Mouse (Mus musculus): Measurements from ENCODE around the gene Stk11. TPM values are rescaled to one million over a fixed set of nuclear protein-coding genes. Genes with fewer than 3 reads are reported as not detected.

Stk11 gene
- total RNA-seq, 2 experiments from 2014 or later, result 81.1 to 172 TPM

Other genes with a start within 250 kb of the Stk11 start
Only the 30 nearest of the 35 such genes appear.
- gene Cfd, start 224.9 kb upstream of the Stk11 start, total RNA-seq (2015), result 0.49 and 0.56 TPM in 2 replicates
- gene Cfd, start 224.9 kb upstream of the Stk11 start, total RNA-seq (2017), result 1.2 TPM in 1 of 2 replicates, not detected in the other
- 13.9 and 14.4 TPM in 2 replicates for gene Med16, start 206.9 kb upstream of the Stk11 start, total RNA-seq (2015)
- 22.1 and 24.8 TPM in 2 replicates for gene Med16, start 206.9 kb upstream of the Stk11 start, total RNA-seq (2017)
- gene Gm26602, start 204.9 kb upstream of the Stk11 start, total RNA-seq (2015), result not detected in 2 replicates
- gene Gm26602, start 204.9 kb upstream of the Stk11 start, total RNA-seq (2017), result not detected in 2 replicates
- 0.15 TPM in 2 replicates for gene Kiss1r, start 198.8 kb upstream of the Stk11 start, total RNA-seq (2015)
- gene Kiss1r, start 198.8 kb upstream of the Stk11 start, total RNA-seq (2017), result 0.25 and 1.3 TPM in 2 replicates
- 72.3 and 78.7 TPM in 2 replicates for gene R3hdm4, start 194.6 kb upstream of the Stk11 start, total RNA-seq (2015)
- gene R3hdm4, start 194.6 kb upstream of the Stk11 start, total RNA-seq (2017), result 35.1 and 50.7 TPM in 2 replicates
- 19.9 and 21.6 TPM in 2 replicates for gene Arid3a, start 188.8 kb upstream of the Stk11 start, total RNA-seq (2015)
- 31.0 and 32.2 TPM in 2 replicates for gene Arid3a, start 188.8 kb upstream of the Stk11 start, total RNA-seq (2017)
- 36.8 and 57.4 TPM in 2 replicates for gene Wdr18, start 155.7 kb upstream of the Stk11 start, total RNA-seq (2015)
- 24.6 and 29.7 TPM in 2 replicates for gene Wdr18, start 155.7 kb upstream of the Stk11 start, total RNA-seq (2017)
- gene Grin3b, start 145.1 kb upstream of the Stk11 start, total RNA-seq (2015), result not detected in 2 replicates
- not detected in 2 replicates for gene Grin3b, start 145.1 kb upstream of the Stk11 start, total RNA-seq (2017)
- 38.9 and 44.2 TPM in 2 replicates for gene Tmem259, start 131.5 kb upstream of the Stk11 start, total RNA-seq (2015)
- gene Tmem259, start 131.5 kb upstream of the Stk11 start, total RNA-seq (2017), result 44.6 and 54.8 TPM in 2 replicates
- gene Cnn2, start 127.2 kb upstream of the Stk11 start, total RNA-seq (2015), result 50.5 and 52.8 TPM in 2 replicates
- 73.3 and 84.1 TPM in 2 replicates for gene Cnn2, start 127.2 kb upstream of the Stk11 start, total RNA-seq (2017)
- gene Abca7, start 119.3 kb upstream of the Stk11 start, total RNA-seq (2015), result 15.4 and 15.8 TPM in 2 replicates
- gene Abca7, start 119.3 kb upstream of the Stk11 start, total RNA-seq (2017), result 17.0 and 17.5 TPM in 2 replicates
- 64.1 and 69.0 TPM in 2 replicates for gene Arhgap45, start 99.2 kb upstream of the Stk11 start, total RNA-seq (2015)
- 112 and 121 TPM in 2 replicates for gene Arhgap45, start 99.2 kb upstream of the Stk11 start, total RNA-seq (2017)
- gene Polr2e, start 76.0 kb upstream of the Stk11 start, total RNA-seq (2015), result 93.3 and 99.5 TPM in 2 replicates
- gene Polr2e, start 76.0 kb upstream of the Stk11 start, total RNA-seq (2017), result 74.3 and 89.9 TPM in 2 replicates
- 253 and 271 TPM in 2 replicates for gene Gpx4, start 68.6 kb upstream of the Stk11 start, total RNA-seq (2015)
- gene Gpx4, start 68.6 kb upstream of the Stk11 start, total RNA-seq (2017), result 358 and 365 TPM in 2 replicates
- 16.9 and 19.5 TPM in 2 replicates for gene Sbno2, start 10.2 kb upstream of the Stk11 start, total RNA-seq (2015)
- 19.1 and 24.0 TPM in 2 replicates for gene Sbno2, start 10.2 kb upstream of the Stk11 start, total RNA-seq (2017)
- 187 and 199 TPM in 2 replicates for gene Atp5d, start 22.8 kb downstream of the Stk11 start, total RNA-seq (2015)
- gene Atp5d, start 22.8 kb downstream of the Stk11 start, total RNA-seq (2017), result 37.6 and 39.3 TPM in 2 replicates
- 3.8 and 4.8 TPM in 2 replicates for gene Cbarp, start 25.0 kb downstream of the Stk11 start, total RNA-seq (2015)
- 2.0 and 2.2 TPM in 2 replicates for gene Cbarp, start 25.0 kb downstream of the Stk11 start, total RNA-seq (2017)
- gene Midn, start 32.5 kb downstream of the Stk11 start, total RNA-seq (2015), result 21.4 and 22.2 TPM in 2 replicates
- 12.7 and 17.9 TPM in 2 replicates for gene Midn, start 32.5 kb downstream of the Stk11 start, total RNA-seq (2017)
- 16.1 and 18.4 TPM in 2 replicates for gene Cirbp, start 50.2 kb downstream of the Stk11 start, total RNA-seq (2015)
- gene Cirbp, start 50.2 kb downstream of the Stk11 start, total RNA-seq (2017), result 35.4 and 60.4 TPM in 2 replicates
- 17.2 and 18.2 TPM in 2 replicates for gene 1600002K03Rik, start 57.1 kb downstream of the Stk11 start, total RNA-seq (2015)
- 13.4 and 13.5 TPM in 2 replicates for gene 1600002K03Rik, start 57.1 kb downstream of the Stk11 start, total RNA-seq (2017)
- 0.54 TPM in 1 of 2 replicates, not detected in the other for gene Efna2, start 63.7 kb downstream of the Stk11 start, total RNA-seq (2015)
- gene Efna2, start 63.7 kb downstream of the Stk11 start, total RNA-seq (2017), result 0.37 TPM in 1 of 2 replicates, not detected in the other
- gene Mum1, start 110.6 kb downstream of the Stk11 start, total RNA-seq (2015), result 27.6 and 30.9 TPM in 2 replicates
- 28.9 and 30.0 TPM in 2 replicates for gene Mum1, start 110.6 kb downstream of the Stk11 start, total RNA-seq (2017)
- gene Ndufs7, start 133.3 kb downstream of the Stk11 start, total RNA-seq (2015), result 138 and 162 TPM in 2 replicates
- 106 and 135 TPM in 2 replicates for gene Ndufs7, start 133.3 kb downstream of the Stk11 start, total RNA-seq (2017)
- gene Gamt, start 145.2 kb downstream of the Stk11 start, total RNA-seq (2015), result 3.2 and 3.7 TPM in 2 replicates
- gene Gamt, start 145.2 kb downstream of the Stk11 start, total RNA-seq (2017), result 2.5 and 7.4 TPM in 2 replicates
- gene Dazap1, start 145.7 kb downstream of the Stk11 start, total RNA-seq (2015), result 55.4 and 61.6 TPM in 2 replicates
- gene Dazap1, start 145.7 kb downstream of the Stk11 start, total RNA-seq (2017), result 231 and 302 TPM in 2 replicates
- 2,196 and 2,314 TPM in 2 replicates for gene Rps15, start 176.7 kb downstream of the Stk11 start, total RNA-seq (2015)
- 2,623 and 2,987 TPM in 2 replicates for gene Rps15, start 176.7 kb downstream of the Stk11 start, total RNA-seq (2017)
- not detected in 2 replicates for gene Apc2, start 180.2 kb downstream of the Stk11 start, total RNA-seq (2015)
- 0.03 TPM in 1 of 2 replicates, not detected in the other for gene Apc2, start 180.2 kb downstream of the Stk11 start, total RNA-seq (2017)
- gene 2310011J03Rik, start 204.7 kb downstream of the Stk11 start, total RNA-seq (2015), result 22.9 and 24.2 TPM in 2 replicates
- gene 2310011J03Rik, start 204.7 kb downstream of the Stk11 start, total RNA-seq (2017), result 15.7 and 16.8 TPM in 2 replicates
- 5.3 and 7.0 TPM in 2 replicates for gene Pcsk4, start 213.7 kb downstream of the Stk11 start, total RNA-seq (2015)
- gene Pcsk4, start 213.7 kb downstream of the Stk11 start, total RNA-seq (2017), result 0.67 and 1.8 TPM in 2 replicates
- gene Reep6, start 214.2 kb downstream of the Stk11 start, total RNA-seq (2015), result 2.7 and 3.8 TPM in 2 replicates
- 1.2 and 1.5 TPM in 2 replicates for gene Reep6, start 214.2 kb downstream of the Stk11 start, total RNA-seq (2017)